Mouse (Mus musculus) thymus, postnatal 0 days (tissue): ENCODE results near the gene Tns3. TPM values are rescaled to one million over a fixed set of nuclear protein-coding genes. Genes with fewer than 3 reads are reported as not detected.

Source experiments
- DNase-seq: peaks from one replicate; pipeline ENCODE4 v3.0.0-alpha.2; 2015; ENCODE audit warnings: low spot score
- polyA plus RNA-seq: library from polyadenylated mRNA; unstranded; fragments of >200 nt; fragmentation: Nextera tagmentation; extraction: Ambion mirVana; gene quantifications from 2 replicates; pipeline ENCODE4 v1.2.1, GENCODE M21; 2015

Tns3 gene
- polyA plus RNA-seq, 1 experiment from 2014 or later: 6.0 TPM

DNA sequence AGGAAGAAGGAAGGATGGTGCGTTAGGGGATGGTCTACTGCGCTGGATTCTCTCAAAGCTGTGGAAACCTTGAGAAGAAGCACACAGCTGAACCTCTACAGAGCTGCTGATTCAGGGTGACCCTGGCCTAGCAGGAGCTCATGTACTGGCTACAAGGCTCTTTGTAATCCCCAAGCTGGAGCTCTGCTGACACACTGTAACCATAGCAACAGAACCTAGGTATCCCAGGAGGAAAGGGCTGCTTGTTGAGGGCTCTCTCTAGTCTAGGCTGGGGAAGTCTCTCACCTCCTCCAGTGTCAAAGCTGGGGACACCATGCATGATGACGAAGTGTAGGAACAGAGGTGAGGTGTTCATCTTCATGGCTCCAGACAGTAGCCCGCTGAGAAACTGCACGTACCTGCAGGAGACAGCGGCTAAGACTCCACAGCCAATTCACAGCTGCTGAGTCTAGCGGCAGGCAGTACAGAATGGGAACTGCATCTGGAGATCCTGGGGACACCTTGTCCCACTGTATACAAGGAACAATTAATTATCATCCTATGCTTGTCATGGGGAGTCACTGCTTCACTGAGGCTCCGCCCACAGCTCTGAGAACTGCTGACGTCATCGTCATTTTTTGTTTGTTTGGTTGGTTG, 132.1 kb downstream of the Tns3 start:
- no peak for DNase-seq

DNA sequence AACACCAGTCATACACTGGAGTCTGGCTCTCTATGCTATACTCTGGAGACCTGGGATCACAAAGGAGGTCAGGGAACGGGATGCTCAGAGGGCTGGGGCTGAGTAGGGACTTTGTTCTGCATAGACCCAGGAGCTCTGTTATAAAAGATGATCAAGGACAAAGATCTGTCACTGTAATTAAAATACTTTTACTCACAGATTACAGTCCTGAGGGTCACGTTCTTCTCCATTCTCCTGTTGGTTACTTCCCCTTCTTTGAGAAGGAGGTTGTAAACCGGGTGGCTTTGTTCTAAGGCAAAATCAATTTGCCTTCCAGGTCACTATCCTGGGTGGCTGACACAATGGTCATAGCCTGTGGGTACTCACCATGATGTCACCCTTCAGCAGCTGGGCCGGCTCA, 133.8 kb downstream of the Tns3 start:
- no peak for DNase-seq

DNA sequence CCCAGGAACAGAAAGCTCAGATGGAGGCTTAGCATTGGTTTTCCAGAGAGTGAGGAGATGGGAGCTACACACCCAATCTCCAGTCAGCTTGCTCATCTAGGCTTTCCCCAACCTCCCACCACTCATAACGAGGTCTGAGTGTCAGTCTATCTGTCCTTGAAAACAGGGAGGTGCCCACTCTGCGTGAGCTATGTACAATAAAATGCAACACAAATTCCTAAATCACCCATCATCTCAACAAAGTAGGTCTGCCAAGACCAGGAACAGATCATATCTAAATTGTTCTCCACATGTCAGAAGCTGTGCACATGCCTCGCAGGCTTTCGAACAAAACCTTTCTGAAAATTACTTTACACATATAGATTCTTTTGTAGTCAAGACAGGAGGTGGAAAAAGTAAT, 134.3 kb downstream of the Tns3 start:
- DNase-seq: no peak

DNA sequence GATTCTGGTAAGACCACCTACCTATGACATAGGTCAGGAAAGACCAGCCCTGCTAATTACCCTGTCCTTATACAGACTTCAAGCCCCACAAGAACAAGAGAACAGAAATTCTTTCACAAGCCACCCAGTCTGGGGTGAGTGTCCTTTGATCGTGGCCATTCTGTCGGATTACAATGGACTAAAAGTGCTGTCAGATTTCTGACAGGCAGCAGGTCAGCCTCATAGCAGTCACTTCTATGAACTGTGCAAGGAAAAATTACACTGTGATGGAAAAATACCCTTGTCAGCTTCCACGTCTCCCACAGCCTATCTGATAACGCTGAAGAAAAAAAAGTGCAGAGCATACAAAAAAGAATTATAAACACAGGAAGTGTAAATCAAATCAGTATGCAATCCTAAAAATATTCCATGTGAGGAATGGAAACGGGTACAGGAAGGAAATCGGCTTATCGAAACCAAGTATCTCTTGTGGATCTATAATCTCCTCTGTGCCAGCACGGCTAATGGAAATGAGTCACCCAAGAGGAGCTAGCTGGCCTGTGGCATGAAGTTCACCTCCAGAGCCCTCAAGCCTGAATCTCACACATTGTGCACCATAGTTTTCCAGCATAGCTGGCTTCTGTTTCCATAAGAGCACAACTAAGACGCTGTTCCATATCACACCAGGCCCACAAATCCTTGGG, 138.7 kb downstream of the Tns3 start:
- no peak for DNase-seq

DNA sequence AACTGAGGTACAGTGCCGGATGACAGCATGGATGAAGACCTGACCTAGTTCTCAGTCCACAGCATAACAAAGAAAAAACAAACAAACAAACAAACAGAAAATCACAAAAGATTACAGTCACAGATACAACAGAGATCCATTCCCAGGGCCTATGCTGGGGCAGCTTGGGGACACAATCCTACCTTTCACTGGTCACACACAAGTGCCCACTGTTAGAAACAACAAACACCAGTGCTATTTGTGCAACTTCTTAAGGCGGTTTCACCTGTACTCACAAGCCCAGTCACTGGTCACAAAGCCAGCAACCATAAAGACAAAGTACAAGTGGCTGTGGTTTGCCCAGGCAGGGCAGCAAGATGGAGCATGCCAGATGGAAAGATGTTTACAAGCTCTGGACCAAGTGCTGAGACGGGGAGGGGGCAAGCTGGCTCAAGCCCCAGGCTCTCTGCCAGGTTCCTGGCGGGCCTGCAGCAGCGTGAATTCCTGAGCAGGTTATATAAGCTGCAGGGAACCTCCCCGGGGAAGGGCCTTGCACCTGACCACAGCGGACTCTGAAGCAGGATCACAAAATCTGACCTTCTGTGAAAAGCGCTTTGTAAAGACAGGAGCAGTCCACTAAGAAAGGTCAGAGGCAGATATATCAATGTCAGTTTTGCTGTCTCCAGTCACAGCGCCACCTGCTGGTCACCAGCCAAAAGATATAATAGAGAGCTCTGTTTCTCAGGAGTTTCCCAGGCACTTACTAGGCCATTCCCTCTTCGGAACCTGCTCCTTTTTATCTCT, 140.8 kb downstream of the Tns3 start:
- peak; percentile 47 for DNase-seq

DNA sequence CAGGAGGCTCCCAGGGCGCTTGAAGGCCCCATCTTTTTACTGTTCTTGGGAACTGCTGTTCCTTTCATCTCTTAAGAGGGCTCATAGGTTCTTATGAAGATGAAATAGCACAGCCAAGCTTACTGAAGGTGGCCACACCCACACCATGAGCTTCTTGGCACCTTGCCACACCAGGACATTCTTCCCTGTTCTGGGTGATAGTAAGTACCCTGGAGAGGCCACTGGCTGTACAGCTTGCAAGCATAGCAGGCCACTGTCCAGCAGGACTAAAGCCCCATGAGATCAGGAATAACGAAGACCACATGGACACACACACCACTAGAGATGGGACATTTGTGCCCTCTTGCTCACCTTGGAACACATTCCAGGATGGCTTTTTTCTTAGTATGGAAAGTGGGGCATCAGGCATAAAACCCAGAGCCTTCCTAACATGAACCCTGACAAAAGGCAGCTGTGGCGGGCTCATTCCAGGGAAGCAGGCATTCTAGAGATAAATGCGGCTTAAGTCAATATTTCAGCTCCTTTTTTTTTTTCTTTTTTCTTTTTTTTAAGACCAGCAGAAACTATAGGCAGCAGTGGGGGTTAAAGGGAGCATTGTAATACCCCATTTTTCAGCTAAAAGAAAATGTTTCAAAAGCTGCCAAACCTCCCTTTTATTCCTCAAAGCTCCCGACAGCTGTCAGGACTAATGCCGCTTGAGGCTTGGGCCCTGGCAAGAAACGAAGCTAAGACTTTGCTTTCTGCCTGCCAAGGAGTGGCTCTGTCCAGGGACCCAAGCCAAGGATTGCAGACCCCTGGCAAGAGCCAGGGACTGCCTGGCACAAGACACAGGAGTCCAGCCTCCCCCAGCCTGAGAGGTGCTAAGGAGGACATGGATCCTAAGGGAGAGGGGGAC, 150.7 kb downstream of the Tns3 start:
- DNase-seq: no peak

DNA sequence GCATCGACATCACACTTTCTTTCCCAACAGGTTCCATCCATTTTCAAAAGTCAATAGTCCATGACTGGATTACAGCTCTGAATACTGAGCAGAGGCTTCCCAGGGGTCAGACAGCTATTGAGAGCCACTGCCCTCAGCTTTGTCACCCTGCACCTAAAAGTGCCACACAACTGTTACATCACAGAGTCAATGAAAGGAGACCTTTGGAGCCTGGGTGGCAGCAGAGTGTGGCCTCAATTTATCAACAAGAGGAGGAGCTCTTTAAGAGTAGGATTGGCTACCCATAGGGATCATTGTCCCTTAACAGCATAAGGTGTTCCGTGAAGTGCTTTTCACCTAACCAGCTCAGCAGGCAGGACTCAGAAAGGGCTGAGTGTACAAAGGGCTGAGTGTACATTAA, 154.0 kb downstream of the Tns3 start:
- DNase-seq: no peak

DNA sequence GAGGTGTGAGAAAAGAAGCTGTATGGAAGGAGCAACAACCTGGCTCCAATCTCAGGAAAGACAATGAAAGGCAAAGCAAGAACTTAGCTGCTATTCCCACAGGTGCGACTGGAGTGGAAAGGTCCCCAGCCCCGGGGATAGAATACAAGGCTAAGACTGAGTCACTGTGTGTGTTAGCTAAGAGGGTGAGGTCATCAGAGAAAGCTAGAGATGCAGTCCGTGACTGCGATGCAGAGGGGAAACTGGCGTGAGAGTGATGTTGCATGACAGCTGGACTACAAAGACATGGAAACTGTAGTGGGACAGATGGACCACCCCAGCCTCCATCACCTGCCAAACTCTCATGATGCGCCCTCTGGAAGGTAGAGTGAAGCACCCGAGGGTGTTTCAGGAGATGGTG, 154.7 kb downstream of the Tns3 start:
- DNase-seq: no peak

DNA sequence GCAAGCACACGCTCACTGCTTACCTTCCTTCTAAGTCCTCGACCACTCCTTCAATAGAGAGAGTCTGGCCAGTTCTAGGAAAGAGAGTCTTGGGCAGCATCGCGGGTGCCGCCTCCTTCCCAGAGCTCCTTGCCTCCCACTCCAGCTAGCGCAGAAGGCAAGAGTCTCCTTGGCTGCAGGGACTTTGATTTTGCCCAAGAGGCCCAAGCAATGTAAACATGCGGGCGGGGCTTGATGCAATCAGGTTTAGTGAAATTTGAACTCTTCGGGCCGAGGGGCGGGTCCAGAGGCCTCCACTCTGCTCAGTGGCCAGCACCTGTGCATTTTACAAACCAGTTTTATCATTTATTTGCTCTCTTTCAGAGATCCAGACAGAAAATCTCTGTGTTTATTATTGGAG, 160.6 kb downstream of the Tns3 start:
- DNase-seq: no peak

DNA sequence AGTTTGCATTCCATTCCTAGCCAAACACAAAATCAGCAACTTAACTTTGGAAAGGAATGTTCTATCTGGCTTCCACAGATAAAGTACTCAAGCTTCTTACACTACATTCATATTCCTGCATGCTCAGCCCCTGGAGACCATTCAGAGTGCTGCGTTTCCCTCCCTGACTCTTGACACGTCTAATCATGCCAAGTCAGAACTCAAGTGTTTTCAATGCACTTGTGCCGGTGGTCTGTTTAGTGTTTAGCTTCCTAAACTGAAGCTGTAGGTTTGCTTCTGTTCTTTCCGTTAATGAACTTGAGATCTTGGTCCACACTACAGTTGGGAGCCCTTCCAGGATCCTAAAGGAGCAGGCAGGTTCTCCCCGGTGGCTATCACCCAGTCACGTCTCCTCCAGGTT, 163.5 kb downstream of the Tns3 start:
- no peak for DNase-seq

DNA sequence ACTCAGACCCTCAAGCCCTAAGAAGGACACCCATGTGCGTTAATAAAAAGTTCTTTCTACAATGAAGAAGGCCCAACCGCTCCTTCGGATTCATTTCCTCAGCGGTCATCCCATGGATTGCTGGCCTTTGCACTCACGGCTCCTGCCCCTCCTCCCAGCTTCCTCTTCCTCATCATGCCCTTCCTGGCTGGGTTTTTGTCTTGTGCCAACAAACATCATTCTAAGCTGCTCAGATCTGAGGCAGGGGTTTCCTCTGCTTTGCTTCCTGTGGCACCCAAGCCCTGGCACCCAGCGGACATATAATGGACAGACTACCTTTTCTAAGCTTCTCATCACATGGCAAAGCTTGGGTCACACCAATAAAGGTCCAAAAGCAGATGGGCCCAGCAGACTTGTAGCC, 167.2 kb downstream of the Tns3 start:
- no peak for DNase-seq

DNA sequence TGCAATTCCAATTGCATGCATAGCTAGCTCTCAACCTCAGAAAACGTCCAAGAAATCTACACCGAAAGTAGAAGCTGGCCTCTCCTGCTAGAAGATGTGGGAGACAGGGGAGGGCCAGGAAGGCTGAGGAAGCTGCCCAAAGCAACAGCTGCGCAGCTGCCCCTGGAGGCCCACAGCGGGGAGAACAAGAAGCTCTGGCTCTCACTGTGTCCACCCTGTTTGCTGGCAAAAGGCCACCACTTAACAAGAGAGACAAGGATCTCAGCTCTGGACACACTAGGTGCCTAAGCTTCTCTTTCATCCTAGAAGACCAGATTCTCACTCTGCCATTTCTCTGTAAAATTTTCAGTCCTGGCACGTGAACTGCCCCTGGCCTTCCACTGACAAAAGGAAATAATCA, 167.6 kb downstream of the Tns3 start:
- DNase-seq: no peak

DNA sequence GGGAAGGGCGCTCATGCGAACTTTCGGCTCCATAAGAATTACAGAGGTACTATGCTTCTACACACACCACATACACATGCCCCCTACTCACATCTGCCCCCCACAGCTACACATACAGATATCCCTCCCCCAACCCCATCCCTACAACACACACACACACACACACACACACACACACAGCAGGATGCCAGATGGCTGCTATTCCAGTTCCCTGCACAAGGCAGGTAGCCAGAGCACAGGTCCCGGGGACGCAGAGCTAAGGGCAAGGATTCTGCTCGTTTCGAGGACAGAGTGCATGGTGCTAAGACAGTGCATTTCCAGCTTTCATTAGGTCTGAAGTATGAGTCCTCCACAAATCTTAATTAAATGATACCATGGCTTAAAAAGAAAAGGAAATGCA, 168.5 kb downstream of the Tns3 start:
- DNase-seq: no peak

DNA sequence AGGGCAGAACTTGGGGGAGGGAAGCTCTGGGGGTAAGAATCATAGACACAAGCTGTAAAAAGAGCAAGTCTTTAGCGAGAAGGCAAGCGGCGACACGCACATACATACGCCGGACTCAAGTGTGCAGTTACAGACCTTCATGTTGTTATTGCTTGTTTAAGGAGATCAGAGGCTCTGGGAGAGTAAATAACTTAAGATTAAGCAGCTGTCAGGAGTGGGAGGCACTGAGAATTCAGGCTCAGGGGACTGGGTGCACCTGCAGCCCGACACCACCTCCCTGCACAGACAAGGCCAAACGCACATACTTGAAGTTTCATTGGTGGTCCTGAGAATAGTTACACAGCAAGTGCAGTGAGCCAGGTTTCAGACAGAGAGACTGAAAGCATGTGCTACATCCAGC, 169.3 kb downstream of the Tns3 start:
- DNase-seq: no peak

DNA sequence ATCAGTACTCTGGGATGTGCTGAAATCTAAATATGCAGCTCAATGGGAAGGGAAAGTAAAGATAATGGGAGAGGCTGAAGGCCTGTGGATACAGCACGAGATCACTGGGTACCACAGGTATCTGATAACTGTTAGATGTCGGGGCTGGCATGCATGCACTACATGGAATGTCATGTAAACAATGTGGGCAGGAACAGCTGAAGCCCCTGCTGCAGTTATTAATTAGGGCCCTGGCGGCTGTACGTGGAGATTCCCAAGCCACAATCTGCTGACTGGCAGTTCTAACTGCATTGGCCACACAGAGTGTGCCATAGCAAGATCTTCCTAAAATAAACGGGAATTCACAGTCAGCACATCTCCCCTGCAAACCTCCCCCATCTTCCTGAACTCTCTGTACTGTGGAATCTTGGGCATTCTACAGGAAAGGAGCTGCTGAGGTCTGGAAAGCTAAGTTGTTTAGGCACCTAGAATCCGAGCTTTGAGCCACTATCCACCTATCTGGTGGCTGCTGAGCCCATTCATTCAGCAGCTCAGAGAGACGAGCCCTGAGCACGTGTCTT, 170.3 kb downstream of the Tns3 start:
- no peak for DNase-seq

DNA sequence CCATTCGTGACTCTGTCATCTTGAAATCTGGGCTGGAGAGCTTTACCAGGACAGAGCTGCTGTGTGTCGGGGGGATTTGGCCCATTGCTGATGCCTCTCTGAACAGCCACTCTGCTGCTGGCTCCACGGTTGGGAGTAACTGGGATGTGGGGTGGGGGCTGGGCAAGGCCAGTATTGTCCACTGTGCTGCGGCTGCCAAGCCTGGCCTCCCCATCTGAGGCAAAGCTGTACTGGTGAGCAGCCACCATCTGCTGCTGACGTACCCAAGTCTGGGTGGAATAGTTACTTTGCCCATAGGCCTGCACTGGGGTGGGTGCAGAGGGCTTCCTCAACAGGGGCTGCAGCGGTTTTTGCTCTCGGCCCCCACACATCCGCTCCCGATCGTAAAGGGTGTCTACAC, 172.0 kb downstream of the Tns3 start:
- no peak for DNase-seq

DNA sequence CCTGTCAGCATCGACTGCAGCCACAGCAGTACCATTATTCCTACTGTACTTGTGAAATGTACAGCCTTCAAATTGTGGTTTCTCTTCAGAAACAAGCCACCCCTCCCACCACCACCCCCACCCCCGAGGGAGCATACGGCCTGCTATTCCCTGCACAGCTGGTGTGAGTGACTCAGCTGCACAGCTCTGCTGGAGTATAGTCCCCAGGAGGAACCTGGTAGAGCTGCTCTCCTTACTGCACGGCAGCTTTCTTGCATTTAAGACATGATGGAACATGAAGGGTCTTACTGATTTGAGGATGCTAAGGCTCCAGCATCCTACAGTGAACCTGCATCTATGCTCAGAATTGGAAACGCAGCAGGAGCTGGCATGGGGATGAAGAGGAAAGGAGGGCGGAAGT, 176.1 kb downstream of the Tns3 start:
- no peak for DNase-seq

DNA sequence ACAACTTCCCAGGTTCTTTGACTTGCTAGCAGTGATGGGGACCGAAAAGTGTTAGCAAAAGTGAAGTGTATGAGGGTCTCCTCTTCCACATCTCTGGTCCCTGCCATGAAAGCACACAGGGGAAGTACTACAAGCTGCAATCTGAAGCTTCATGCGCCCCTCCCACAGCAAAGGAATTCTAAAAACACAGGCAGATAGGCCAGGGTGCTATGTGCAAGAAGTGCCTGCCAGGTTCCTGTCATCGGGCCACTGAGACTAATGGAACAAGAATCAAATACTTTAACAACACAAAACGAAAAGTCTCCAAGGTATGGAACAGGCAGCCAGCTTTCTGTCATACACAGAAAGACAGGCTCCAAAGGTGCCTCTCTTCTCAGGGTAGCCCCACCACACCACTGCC, 177.8 kb downstream of the Tns3 start:
- no peak for DNase-seq

DNA sequence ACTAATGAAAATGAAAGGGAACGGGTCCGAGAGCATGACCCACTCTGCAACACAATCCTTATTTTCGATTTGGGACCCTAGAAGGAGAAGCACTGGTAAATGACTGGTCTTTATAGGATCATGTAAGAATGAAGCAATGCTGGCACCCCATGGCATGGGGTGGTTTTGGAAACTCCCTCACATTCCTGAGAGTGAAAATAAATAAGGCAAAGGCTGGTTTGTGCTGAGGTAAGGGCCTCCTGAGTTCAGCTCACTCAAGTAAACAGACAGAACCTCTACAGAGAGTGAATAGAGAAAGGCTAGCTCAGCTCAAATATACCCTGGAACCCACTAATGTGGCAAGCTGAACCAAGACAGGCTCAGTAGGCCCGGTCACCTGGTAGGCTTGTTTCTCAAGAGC, 179.8 kb downstream of the Tns3 start:
- no peak for DNase-seq

DNA sequence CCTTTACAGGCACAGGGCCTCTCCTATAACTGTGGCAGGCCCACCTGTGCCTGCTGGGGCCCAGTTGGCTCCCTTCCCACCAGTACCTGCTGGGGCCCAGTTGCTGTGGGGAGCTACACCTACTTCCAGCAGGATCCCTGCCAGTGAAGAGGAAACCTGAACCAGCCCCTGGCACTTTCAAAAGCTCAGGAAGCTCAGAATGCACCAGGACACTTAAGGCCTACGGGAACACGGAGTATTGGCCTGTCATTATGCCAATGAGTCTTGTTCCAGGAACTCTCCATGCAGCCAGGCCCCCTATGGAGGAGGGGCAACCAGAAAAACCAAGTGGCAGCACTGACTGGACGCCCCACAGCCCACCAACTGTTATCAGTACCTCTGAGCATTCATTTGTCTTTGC, 181.6 kb downstream of the Tns3 start:
- DNase-seq: no peak

DNA sequence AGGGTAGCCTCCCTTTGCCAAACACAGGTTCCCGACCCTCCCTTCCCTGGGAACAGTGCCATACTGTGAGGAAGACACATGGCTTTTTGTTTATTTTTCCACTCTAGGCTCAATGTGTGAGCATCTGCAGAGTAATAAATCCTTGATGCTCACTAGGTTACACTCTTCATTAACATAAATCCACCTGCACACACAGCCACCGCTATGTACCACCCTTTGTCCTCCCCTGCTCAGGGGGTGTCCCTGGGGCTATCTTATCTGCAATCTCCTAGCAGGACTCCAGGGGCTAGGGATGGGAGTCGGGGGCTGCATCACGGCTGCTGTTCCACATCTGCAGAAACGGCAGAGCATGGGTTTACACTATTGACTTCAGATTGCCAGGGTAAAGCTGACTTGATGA, 182.4 kb downstream of the Tns3 start:
- no peak for DNase-seq
